Mouse (Mus musculus): ENCODE results near the gene Ipo8. TPM values are rescaled to one million over a fixed set of nuclear protein-coding genes. Genes with fewer than 3 reads are reported as not detected.

The Ipo8 gene
- polyA plus RNA-seq, 1 experiment = 13.8 TPM

DNA sequence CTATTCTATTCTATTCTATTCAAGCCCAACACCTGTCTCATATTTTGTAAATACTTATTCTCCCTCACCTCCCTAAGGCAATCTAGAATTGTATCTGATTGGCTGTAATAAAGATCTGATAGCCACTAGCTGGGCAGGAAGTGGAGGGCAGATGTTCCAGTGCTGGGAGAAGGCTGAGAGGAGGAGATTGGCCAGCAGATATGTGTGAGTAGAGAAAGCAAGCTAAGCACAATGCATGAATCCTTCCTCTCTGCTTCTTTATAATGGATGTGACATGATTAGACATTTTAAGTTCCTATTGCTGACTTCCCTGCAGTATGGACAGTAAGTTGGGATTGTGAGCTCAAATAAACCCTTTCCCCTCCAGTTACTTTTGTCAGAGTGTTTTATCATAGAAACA is 7.2 kb upstream of the Ipo8 start:
- no peaks in the 10 kb centered on the region for H3K36me3 ChIP-seq (ENCODE audit: control insufficient read depth, insufficient read depth)
- no peak overlapping the region for H3ac ChIP-seq (ENCODE audit: control insufficient read depth, insufficient read length)
- H3K4me3 ChIP-seq = no peak overlapping the region
- H3K27me3 ChIP-seq (ENCODE audit: control insufficient read depth, insufficient read depth, insufficient read length) = no peaks in the 10 kb centered on the region
- H3K4me2 ChIP-seq (ENCODE audit: low read depth) = no peak overlapping the region
- H3K79me2 ChIP-seq (ENCODE audit: control insufficient read depth, insufficient read depth) = no peaks in the 10 kb centered on the region
- TF ChIP-seq SRF (IDR thresholded peaks at IDR 0.05; ENCODE audit: control insufficient read depth, insufficient read length, low read depth) = no peak
- TF ChIP-seq E2F4 (IDR thresholded peaks at IDR 0.05; ENCODE audit: insufficient read depth) = no peak
- TF ChIP-seq POLR2AphosphoS2 (IDR thresholded peaks at IDR 0.05; ENCODE audit: insufficient read length, low read depth) = no peak
- TF ChIP-seq POLR2A (IDR thresholded peaks at IDR 0.05; ENCODE audit: insufficient read length, low read depth) = no peak
- no peak for TF ChIP-seq MYOG (IDR thresholded peaks at IDR 0.05; ENCODE audit: control insufficient read depth in 1 of 3, insufficient read depth in 1 of 3, insufficient read length in 2 of 3, low read depth in 2 of 3)
- no peak for TF ChIP-seq MAX (IDR thresholded peaks at IDR 0.05; ENCODE audit: low read depth)
- no peak for TF ChIP-seq CEBPB (IDR thresholded peaks at IDR 0.05; ENCODE audit: insufficient read depth, poor library complexity, severe bottlenecking)
- TF ChIP-seq TCF12 (IDR thresholded peaks at IDR 0.05; ENCODE audit: insufficient read depth, poor library complexity, severe bottlenecking) = no peak
- TF ChIP-seq REST (IDR thresholded peaks at IDR 0.05; ENCODE audit: insufficient read depth, insufficient read length) = no peak
- TF ChIP-seq USF1 (IDR thresholded peaks at IDR 0.05; ENCODE audit: low read depth) = no peak
- TF ChIP-seq TCF3 (IDR thresholded peaks at IDR 0.05; ENCODE audit: insufficient read length, low read depth) = no peak

- no peak for TF ChIP-seq USF1 (IDR thresholded peaks at IDR 0.05; ENCODE audit: low read depth)
- TF ChIP-seq E2F4 (IDR thresholded peaks at IDR 0.05; ENCODE audit: insufficient read depth) = no peak
- TF ChIP-seq SRF (IDR thresholded peaks at IDR 0.05; ENCODE audit: control insufficient read depth, insufficient read length, low read depth) = no peak
- no peak for TF ChIP-seq MYOG (IDR thresholded peaks at IDR 0.05; ENCODE audit: control insufficient read depth in 1 of 3, insufficient read depth in 1 of 3, insufficient read length in 2 of 3, low read depth in 2 of 3)
- TF ChIP-seq POLR2AphosphoS2 (IDR thresholded peaks at IDR 0.05; ENCODE audit: insufficient read length, low read depth) = no peak
- TF ChIP-seq MAX (IDR thresholded peaks at IDR 0.05; ENCODE audit: low read depth) = no peak
- no peak for TF ChIP-seq TCF3 (IDR thresholded peaks at IDR 0.05; ENCODE audit: insufficient read length, low read depth)
- no peak for TF ChIP-seq MYOD1 (IDR thresholded peaks at IDR 0.05; ENCODE audit: control insufficient read depth in 1 of 3, insufficient read length in 2 of 3, low read depth in 2 of 3)
- TF ChIP-seq POLR2A (IDR thresholded peaks at IDR 0.05; ENCODE audit: insufficient read length, low read depth) = no peak
- TF ChIP-seq TCF12 (IDR thresholded peaks at IDR 0.05; ENCODE audit: insufficient read depth, poor library complexity, severe bottlenecking) = no peak
- TF ChIP-seq REST (IDR thresholded peaks at IDR 0.05; ENCODE audit: insufficient read depth, insufficient read length) = no peak
- TF ChIP-seq CEBPB (IDR thresholded peaks at IDR 0.05; ENCODE audit: insufficient read depth, poor library complexity, severe bottlenecking) = no peak
- peak overlapping the region; percentile 92 for H3K4me3 ChIP-seq
- peak overlapping the region; percentile 78 for H3K4me2 ChIP-seq (ENCODE audit: low read depth)
- H3K79me2 ChIP-seq (ENCODE audit: control insufficient read depth, insufficient read depth) = peaks cover 48% of the 10 kb centered on the region
- no peaks in the 10 kb centered on the region for H3K27me3 ChIP-seq (ENCODE audit: control insufficient read depth, insufficient read depth, insufficient read length)
- peak overlapping the region; percentile 43 for H3ac ChIP-seq (ENCODE audit: control insufficient read depth, insufficient read length)
- H3K36me3 ChIP-seq (ENCODE audit: control insufficient read depth, insufficient read depth) = no peaks in the 10 kb centered on the region
Observed at GRCm38 (mm10) chr6:148831728-148832121, 458 bp upstream of the Ipo8 start.

DNA sequence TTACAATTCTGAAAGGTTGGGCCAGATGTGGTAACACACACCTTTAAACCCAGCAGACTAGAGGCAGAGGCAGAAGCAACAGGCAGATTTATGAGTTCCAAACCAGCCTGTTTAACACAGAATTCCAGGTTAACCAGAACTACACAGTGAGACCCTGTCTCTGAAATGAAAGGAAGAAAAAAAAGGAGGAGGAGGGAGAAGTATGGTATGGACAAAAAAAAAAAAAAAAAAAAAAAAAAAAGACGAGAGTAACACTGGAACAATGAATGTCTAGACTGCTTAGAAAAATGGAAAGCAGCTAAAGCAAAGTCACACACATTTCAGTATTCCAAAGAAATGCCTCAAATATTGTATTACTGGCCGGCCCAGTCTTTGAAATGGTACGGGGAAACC is 916 bp downstream of the Ipo8 start:
- H3K36me3 ChIP-seq (ENCODE audit: control insufficient read depth, insufficient read depth) = no peaks in the 10 kb centered on the region
- H3K79me2 ChIP-seq (ENCODE audit: control insufficient read depth, insufficient read depth) = peaks cover 52% of the 10 kb centered on the region
- TF ChIP-seq POLR2A (IDR thresholded peaks at IDR 0.05; ENCODE audit: insufficient read length, low read depth) (no peak), TCF12 (IDR thresholded peaks at IDR 0.05; ENCODE audit: insufficient read depth, poor library complexity, severe bottlenecking) (no peak), SRF (IDR thresholded peaks at IDR 0.05; ENCODE audit: control insufficient read depth, insufficient read length, low read depth) (no peak), POLR2AphosphoS2 (IDR thresholded peaks at IDR 0.05; ENCODE audit: insufficient read length, low read depth) (no peak), MYOD1 (IDR thresholded peaks at IDR 0.05; ENCODE audit: control insufficient read depth in 1 of 3, insufficient read length in 2 of 3, low read depth in 2 of 3) (no peak), CEBPB (IDR thresholded peaks at IDR 0.05; ENCODE audit: insufficient read depth, poor library complexity, severe bottlenecking) (no peak), USF1 (IDR thresholded peaks at IDR 0.05; ENCODE audit: low read depth) (no peak), MYOG (IDR thresholded peaks at IDR 0.05; ENCODE audit: control insufficient read depth in 1 of 3, insufficient read depth in 1 of 3, insufficient read length in 2 of 3, low read depth in 2 of 3) (no peak), TCF3 (IDR thresholded peaks at IDR 0.05; ENCODE audit: insufficient read length, low read depth) (no peak), E2F4 (IDR thresholded peaks at IDR 0.05; ENCODE audit: insufficient read depth) (no peak), REST (IDR thresholded peaks at IDR 0.05; ENCODE audit: insufficient read depth, insufficient read length) (no peak), MAX (IDR thresholded peaks at IDR 0.05; ENCODE audit: low read depth) (no peak)
- H3ac ChIP-seq (ENCODE audit: control insufficient read depth, insufficient read length) = peak overlapping the region; percentile 43
- H3K4me3 ChIP-seq = peak overlapping the region; percentile 92
- H3K4me2 ChIP-seq (ENCODE audit: low read depth) = peak overlapping the region; percentile 91
- no peaks in the 10 kb centered on the region for H3K27me3 ChIP-seq (ENCODE audit: control insufficient read depth, insufficient read depth, insufficient read length)

GRCm38 (mm10) chr6:148826119-148826518 is 5.1 kb downstream of the Ipo8 start:
- TF ChIP-seq CEBPB (IDR thresholded peaks at IDR 0.05; ENCODE audit: insufficient read depth, poor library complexity, severe bottlenecking) (no peak), POLR2AphosphoS2 (IDR thresholded peaks at IDR 0.05; ENCODE audit: insufficient read length, low read depth) (no peak), E2F4 (IDR thresholded peaks at IDR 0.05; ENCODE audit: insufficient read depth) (no peak), TCF12 (IDR thresholded peaks at IDR 0.05; ENCODE audit: insufficient read depth, poor library complexity, severe bottlenecking) (no peak), MAX (IDR thresholded peaks at IDR 0.05; ENCODE audit: low read depth) (no peak), REST (IDR thresholded peaks at IDR 0.05; ENCODE audit: insufficient read depth, insufficient read length) (no peak), TCF3 (IDR thresholded peaks at IDR 0.05; ENCODE audit: insufficient read length, low read depth) (no peak), MYOD1 (IDR thresholded peaks at IDR 0.05; ENCODE audit: control insufficient read depth in 1 of 3, insufficient read length in 2 of 3, low read depth in 2 of 3) (no peak), USF1 (IDR thresholded peaks at IDR 0.05; ENCODE audit: low read depth) (no peak), POLR2A (IDR thresholded peaks at IDR 0.05; ENCODE audit: insufficient read length, low read depth) (no peak), SRF (IDR thresholded peaks at IDR 0.05; ENCODE audit: control insufficient read depth, insufficient read length, low read depth) (no peak), MYOG (IDR thresholded peaks at IDR 0.05; ENCODE audit: control insufficient read depth in 1 of 3, insufficient read depth in 1 of 3, insufficient read length in 2 of 3, low read depth in 2 of 3) (no peak)
- Histone ChIP-seq H3K79me2 (ENCODE audit: control insufficient read depth, insufficient read depth) (peaks cover 43% of the 10 kb centered on the region), H3K4me2 (ENCODE audit: low read depth) (no peak overlapping the region), H3ac (ENCODE audit: control insufficient read depth, insufficient read length) (no peak overlapping the region), H3K27me3 (ENCODE audit: control insufficient read depth, insufficient read depth, insufficient read length) (no peaks in the 10 kb centered on the region), H3K4me3 (no peak overlapping the region), H3K36me3 (ENCODE audit: control insufficient read depth, insufficient read depth) (peaks cover 16% of the 10 kb centered on the region)

All from myocyte (in vitro differentiated cells).